Mouse (Mus musculus) gastrocnemius, adult 2 months (tissue): ENCODE results near the gene Eva1b. TPM values are rescaled to one million over a fixed set of nuclear protein-coding genes. Genes with fewer than 3 reads are reported as not detected.

Experiments used
- DNase-seq: peaks from one replicate; pipeline ENCODE4 v3.0.0; 2022
- H3K27ac ChIP-seq: fragments of 200-600 bp; 2 replicates; pipeline ENCODE4 v1.8.1; 2022; ENCODE audit warnings: mild to moderate bottlenecking
- H3K4me3 ChIP-seq: fragments of 200-600 bp; 2 replicates; pipeline ENCODE4 v1.8.1; 2022; ENCODE audit warnings: mild to moderate bottlenecking, moderate library complexity
- CTCF ChIP-seq: fragments of 200-600 bp; IDR thresholded peaks from 2 replicates; pipeline ENCODE4 v1.8.1; 2022; ENCODE audit warnings: antibody characterized with exemption, mild to moderate bottlenecking, moderate library complexity
- intact Hi-C: fragments of 180-260 bp; cut with DNase I; formaldehyde crosslinking; loops from one replicate; pipeline ENCODE4 v1.15.1; 2025
- total RNA-seq, 2 experiments: library from RNA; stranded (reverse); gene quantifications; 2 replicates each; pipeline ENCODE4 v1.2.3; 2021

The Eva1b gene
- total RNA-seq, 2 experiments from 2014 or later: 2.9 to 4.4 TPM

- peak; percentile 82 for DNase-seq
- H3K4me3 ChIP-seq: peak overlapping the region; percentile 89
- H3K27ac ChIP-seq: peak overlapping the region; percentile 92
- intact Hi-C loops: no loop called here
- TF ChIP-seq CTCF: no peak
These were observed 2.9 kb downstream of the Eva1b start for GRCm38 (mm10) chr4:126150297-126150948.

- intact Hi-C loops: no loop called here
- H3K27ac ChIP-seq: peak overlapping the region; percentile 92
- peak overlapping the region; percentile 89 for H3K4me3 ChIP-seq
- DNase-seq: no peak
- no peak for TF ChIP-seq CTCF
These were observed 3.4 kb downstream of the Eva1b start for GRCm38 (mm10) chr4:126150949-126151320.

GRCm38 (mm10) chr4:126151701-126152440 is 4.3 kb downstream of the Eva1b start:
- no peak for TF ChIP-seq CTCF
- no peak for DNase-seq
- intact Hi-C loops: no loop called here
- no peak overlapping the region for H3K4me3 ChIP-seq
- no peak overlapping the region for H3K27ac ChIP-seq

- Histone ChIP-seq H3K27ac (no peak overlapping the region), H3K4me3 (no peak overlapping the region)
- intact Hi-C loops: no loop called here
- no peak for TF ChIP-seq CTCF
- no peak for DNase-seq
These were observed 5.3 kb downstream of the Eva1b start for GRCm38 (mm10) chr4:126152864-126153263.

- no peak for DNase-seq
- no peak for TF ChIP-seq CTCF
- intact Hi-C loops: no loop called here
- peak overlapping the region; percentile 20 for H3K27ac ChIP-seq
- no peak overlapping the region for H3K4me3 ChIP-seq
These were observed 7.6 kb downstream of the Eva1b start for GRCm38 (mm10) chr4:126155183-126155582.

GRCm38 (mm10) chr4:126155869-126156268 is 8.3 kb downstream of the Eva1b start:
- Histone ChIP-seq H3K4me3 (no peak overlapping the region), H3K27ac (no peak overlapping the region)
- intact Hi-C loops: no loop called here
- no peak for TF ChIP-seq CTCF
- no peak for DNase-seq

GRCm38 (mm10) chr4:126156617-126157016 is 9.1 kb downstream of the Eva1b start:
- TF ChIP-seq CTCF: peak; percentile 75
- Histone ChIP-seq H3K27ac (no peak overlapping the region), H3K4me3 (no peak overlapping the region)
- no peak for DNase-seq
- intact Hi-C loops: no loop called here

GRCm38 (mm10) chr4:126157562-126157961 is 10.0 kb downstream of the Eva1b start:
- Histone ChIP-seq H3K27ac (no peak overlapping the region), H3K4me3 (no peak overlapping the region)
- DNase-seq: no peak
- intact Hi-C loops: no loop called here
- TF ChIP-seq CTCF: peak; percentile 35

- Histone ChIP-seq H3K4me3 (no peak overlapping the region), H3K27ac (no peak overlapping the region)
- DNase-seq: no peak
- intact Hi-C loops: no loop called here
- TF ChIP-seq CTCF: no peak
These were observed 11.9 kb downstream of the Eva1b start for GRCm38 (mm10) chr4:126159455-126159854.

- H3K27ac ChIP-seq: no peak overlapping the region
- H3K4me3 ChIP-seq: no peak overlapping the region
- no peak for DNase-seq
- TF ChIP-seq CTCF: no peak
- intact Hi-C loops: loop anchor here (5.0 kb wide), 1 partner anchor 74 kb away; no protein-coding TSS in a partner anchor
These were observed 13.4 kb downstream of the Eva1b start for GRCm38 (mm10) chr4:126160981-126161380.

- DNase-seq: no peak
- intact Hi-C loops: loop anchor here (5.0 kb wide), 1 partner anchor 74 kb away; no protein-coding TSS in a partner anchor
- Histone ChIP-seq H3K4me3 (no peak overlapping the region), H3K27ac (no peak overlapping the region)
- TF ChIP-seq CTCF: no peak
These were observed 13.9 kb downstream of the Eva1b start for GRCm38 (mm10) chr4:126161456-126161855.

- DNase-seq: no peak
- intact Hi-C loops: loop anchor here (5.0 kb wide), 1 partner anchor 75 kb away; no protein-coding TSS in a partner anchor
These were observed 14.4 kb downstream of the Eva1b start for GRCm38 (mm10) chr4:126161986-126162385.

GRCm38 (mm10) chr4:126162544-126163066 is 15.1 kb downstream of the Eva1b start:
- intact Hi-C loops: loop anchor here (5.0 kb wide), 1 partner anchor 75 kb away; no protein-coding TSS in a partner anchor
- peak; percentile 94 for DNase-seq
- H3K27ac ChIP-seq: peak overlapping the region; percentile 91
- peak overlapping the region; percentile 88 for H3K4me3 ChIP-seq
- TF ChIP-seq CTCF: no peak

More at GRCm38 (mm10) chr4:126161986-126162385, 14.4 kb downstream of the Eva1b start:
- TF ChIP-seq CTCF: no peak
- Histone ChIP-seq H3K4me3 (peak overlapping the region; percentile 88), H3K27ac (peak overlapping the region; percentile 91)
